Mouse (Mus musculus) B cell, adult 2 months (primary cell): ENCODE measurements around the gene Filip1.
A peak's percentile ranks its signal among the peaks of the same experiment; 100 is the strongest.

Experiments used
- DNase-seq, 2 experiments: peaks; one replicate each; pipeline ENCODE4 v3.0.0; 2022

The Filip1 gene

DNA sequence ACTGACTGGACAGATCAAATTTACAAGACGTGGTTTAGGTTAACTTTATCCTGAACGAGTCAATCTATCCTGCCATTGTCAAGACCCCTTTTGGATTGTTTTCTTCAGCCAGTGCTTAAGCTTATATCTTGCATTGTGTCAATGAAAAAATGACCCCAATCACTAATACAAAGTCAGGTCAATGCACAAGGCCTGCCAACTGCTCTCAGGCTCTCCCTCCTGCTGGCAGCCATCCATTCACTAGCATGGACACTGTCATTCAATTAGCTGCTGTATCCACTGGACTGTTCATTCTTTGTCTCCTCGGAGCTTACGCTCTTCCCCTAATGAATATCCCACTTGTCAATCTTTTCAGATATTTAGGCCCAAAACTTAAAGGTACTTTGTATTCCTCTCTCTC, 189.2 kb downstream of the Filip1 start:
- DNase-seq, result no peak

DNA sequence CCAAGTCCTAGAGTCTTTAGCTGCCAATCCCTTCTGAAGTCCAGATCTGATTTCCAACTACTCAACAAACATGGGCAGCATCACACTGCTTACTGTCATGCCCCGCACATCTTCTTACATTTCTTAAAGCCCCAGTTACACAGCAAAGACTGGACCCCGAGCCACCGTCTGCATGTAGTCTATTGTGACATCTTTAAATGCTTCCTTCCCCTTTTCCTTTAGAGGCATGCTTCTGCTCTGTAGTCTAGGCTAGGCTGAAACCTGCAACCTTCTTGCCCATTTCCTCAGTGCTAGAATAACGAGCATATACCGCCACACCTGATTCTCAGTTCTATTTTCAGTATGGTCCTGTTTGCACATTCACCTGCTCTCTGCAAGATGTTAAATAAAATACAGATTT, 196.2 kb downstream of the Filip1 start:
- peak in 1 of 2 experiments; percentile 6 for DNase-seq

DNA sequence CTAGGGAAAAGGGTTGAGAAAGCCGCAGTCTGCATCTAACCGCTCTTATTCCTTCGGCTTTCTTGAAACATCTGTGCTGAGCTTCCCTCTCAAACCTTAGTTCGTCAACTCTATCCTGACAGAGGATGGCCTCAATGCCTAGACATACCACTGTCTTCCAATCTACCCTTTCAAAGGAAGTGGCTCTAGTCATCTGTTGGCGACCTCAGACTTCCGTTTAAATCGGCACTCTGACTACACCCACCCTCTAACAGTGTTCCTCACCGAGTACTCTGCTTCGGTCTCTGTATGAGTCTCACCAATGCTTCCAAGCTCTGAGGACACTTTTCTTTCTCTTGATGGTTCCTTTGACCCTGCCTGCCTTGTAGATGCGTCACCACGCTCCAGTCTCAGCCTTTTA, 196.6 kb downstream of the Filip1 start:
- DNase-seq, result no peak

DNA sequence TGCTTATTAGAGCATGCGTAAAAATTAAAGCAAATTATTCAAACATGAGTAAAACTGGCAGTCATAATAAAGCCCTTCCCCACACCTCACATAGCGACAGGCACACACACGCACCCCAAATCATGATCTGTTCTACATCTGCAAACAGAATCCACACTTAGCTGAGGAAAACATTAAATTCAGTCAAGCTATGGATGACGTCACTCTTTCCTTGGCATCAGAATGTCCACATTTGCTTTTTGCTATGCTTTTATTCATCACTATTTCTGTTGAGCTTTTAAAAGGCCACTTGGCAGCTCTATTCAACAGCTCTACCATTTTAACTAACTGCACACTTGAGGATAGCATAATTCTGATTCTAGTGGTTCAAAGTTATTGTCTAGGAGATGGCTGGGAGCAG, 198.1 kb downstream of the Filip1 start:
- no peak for DNase-seq

DNA sequence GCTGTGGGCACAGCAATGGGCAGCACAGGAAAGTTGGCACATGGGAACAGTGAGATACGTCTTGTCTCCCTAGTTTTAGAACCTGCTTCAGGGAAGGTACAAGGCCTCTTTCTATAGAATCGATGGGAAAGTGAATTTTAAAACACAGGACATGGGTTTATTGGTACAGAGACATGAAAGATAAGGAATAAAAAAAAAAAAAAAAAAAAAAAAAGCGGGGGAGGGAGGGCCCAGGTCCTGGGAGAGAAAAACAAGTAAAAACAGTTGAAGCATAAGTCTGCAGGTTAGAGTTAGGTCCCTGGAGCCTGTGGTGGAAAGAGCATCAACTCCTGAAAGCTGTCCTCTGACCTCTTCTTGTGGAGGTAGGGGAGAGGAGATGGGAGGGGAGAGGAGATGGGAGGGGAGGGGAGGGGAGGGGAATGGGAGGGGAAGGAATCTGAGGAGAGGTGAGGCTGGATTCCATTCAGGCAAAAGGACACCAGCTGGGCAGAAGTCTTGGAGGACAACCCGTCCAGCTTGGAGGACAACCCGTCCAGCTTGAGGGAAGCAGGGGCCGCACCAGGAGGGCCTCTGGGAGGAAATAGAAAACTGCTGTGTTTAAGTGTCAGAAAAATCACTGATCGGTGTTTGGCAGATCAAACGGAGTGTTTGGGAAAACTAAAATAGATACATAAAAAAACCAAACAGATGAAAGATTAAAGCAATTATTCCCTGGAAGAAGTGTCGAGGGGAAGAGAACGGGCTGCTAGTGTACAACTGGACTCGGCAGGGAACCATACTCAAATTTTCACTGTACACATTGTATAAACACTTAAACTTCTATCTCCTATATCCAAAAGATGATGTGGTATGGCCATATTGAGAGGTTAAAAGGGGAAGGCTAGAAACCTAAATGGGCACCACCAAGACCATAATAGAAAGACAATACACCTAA, 201.4 kb downstream of the Filip1 start:
- no peak for DNase-seq

DNA sequence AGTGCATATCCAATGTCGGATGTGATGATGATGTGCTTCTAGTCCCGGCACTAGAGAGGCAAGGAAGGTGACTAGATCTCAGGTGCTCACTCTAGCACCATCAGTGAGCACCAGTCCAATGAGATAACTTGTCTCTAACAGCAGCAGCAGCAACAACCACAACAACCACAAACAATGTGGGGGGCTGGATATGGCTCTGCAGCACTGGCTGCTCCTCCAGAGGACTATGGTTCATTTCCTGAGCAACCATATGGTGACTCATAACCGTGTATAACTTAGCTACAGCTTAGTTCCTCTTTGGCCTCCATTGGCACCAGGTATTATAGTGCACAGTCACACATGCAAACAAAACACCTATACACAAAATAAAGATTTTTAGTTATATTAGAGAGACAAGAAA, 202.1 kb downstream of the Filip1 start:
- DNase-seq, result peak in 1 of 2 experiments; percentile 22

DNA sequence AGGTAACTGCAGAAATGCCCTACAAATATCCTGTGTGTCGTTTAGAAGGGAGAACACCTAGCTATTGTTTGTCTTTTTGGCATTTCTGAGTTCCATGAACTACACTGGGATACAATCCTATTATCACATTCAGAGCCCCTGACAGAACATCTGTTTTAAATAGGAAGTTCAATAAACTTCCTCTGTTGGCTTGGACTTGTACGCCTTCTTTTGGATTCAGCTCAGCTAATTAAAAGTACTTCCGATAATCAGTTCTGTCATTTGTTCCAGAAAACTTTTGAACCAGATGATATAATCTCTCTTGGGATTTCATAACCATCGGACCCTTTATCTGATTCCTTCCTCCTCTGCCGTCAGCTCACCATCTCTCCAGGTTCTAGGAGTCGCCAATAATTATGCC, 203.2 kb downstream of the Filip1 start:
- no peak for DNase-seq

DNA sequence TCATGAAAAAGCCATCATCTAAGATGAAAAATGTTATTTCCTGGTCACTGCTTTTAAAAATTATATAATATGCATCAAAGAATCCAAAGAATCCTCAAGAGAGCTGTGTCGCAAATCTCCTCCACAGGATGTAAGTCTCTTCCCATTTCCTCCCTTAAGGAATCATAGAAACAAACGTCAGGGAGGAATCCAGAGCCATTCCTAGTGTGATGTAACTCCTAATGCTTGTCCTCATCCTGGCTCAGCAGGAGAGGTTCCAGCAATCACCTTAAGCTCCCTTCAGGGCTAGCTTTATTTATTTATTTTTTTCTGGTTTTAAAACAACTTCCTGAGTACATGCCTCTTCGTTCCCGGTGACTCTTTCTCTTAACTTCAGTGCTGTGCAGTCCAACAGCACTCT, 205.5 kb downstream of the Filip1 start:
- no peak for DNase-seq

DNA sequence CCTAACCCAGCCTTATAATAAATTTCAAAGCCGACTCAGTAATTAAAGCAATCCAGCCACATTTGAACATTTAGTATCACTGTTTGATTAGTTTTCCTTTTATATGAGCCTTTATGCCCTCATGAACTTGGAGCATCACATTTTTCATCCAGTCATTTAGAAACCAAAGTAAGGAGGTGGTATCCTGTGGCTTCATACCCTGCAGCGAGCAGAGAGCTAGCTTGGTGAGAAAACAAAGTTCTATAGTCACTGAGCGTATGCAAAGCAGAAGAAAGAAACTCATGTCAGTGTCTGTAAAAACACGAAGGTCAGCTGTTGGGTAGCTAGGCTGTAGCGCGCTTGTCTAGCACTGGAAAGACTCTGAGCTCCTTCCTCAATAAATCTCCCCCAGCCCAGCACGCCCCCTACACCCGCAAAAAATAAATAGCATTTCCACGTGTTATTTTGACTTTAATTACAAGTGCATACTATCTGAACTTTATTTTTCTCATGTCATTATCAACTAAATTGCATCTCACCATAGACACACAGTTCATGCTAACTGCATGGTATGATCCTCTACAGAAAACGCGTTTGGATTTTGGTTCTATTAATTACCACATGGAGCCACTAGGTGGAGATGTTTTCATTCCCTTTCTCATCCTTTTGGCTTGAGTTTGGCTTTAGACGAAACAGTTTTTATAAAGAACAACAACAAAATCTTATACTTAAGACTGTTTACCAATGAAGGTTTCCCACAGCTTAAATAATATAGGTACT, 206.2 kb downstream of the Filip1 start:
- DNase-seq, result peak; percentile 22

DNA sequence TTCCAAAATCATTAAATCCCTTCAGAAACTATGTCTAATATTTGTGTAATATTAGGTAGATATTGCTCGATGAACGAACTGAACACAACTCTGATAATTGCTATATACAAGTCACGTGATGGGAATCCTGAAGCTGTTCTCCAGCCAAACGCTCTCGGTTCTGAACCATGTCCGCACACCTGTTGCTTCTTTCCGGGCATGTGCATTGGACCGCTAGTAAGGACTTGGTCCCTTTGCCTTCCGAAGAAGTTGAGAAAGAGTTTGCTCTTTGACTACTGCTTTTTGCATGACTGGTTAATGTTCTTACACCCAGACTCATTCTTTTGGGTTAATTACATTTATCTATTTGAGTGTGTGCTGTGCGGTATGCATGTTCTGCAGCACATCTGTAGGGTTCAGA, 207.2 kb downstream of the Filip1 start:
- no peak for DNase-seq

DNA sequence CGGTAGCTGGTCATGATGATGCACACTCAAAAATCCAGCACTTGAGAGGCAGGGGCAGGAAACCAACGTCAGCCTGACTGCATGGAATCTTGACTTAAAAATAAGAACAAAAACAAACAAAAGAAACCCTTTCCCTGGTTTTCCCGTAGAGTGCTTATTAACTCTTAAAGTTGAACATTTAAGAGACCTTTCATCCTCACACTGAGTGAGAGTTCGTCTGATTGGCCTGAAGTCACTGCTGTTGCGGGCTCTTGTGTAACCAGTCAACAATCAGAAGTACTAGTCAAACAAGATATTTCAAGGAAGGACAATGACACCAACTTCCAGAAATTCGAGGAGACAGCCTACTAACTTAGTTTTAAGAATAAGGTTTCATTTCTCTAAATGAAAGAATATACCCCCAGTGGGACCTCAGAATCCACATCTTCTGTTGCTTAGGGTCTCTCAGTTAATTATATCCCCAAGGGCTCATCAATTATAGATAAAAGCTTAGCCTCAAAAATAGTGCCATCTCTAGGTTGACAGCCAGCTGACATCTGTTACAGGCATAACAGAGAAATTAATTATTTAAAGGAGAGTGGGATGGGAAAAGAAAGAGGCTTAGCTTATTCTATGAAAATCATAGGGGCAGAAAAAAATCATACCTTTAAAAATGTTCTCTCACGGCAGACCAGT, 216.1 kb downstream of the Filip1 start:
- no peak for DNase-seq

DNA sequence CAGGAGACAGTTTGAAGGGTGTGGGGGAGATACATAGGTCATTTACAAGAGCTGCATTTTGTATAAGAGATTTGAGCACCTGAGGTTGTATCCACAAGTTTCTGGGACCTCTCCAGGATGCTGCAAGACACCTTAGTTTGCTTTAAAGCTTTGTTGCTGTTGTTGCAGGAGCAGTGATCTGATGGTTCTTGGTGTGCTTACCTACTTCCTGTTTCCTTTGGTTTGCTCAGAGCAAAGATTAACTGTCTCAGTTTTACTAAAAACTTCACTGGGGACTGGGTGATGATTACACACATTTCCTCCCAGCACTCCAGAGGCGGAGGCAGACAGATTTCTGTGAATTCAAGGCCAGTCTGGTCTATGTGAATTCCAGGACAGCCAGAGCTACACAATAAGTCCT, 217.6 kb downstream of the Filip1 start:
- peak in 1 of 2 experiments; percentile 5 for DNase-seq

DNA sequence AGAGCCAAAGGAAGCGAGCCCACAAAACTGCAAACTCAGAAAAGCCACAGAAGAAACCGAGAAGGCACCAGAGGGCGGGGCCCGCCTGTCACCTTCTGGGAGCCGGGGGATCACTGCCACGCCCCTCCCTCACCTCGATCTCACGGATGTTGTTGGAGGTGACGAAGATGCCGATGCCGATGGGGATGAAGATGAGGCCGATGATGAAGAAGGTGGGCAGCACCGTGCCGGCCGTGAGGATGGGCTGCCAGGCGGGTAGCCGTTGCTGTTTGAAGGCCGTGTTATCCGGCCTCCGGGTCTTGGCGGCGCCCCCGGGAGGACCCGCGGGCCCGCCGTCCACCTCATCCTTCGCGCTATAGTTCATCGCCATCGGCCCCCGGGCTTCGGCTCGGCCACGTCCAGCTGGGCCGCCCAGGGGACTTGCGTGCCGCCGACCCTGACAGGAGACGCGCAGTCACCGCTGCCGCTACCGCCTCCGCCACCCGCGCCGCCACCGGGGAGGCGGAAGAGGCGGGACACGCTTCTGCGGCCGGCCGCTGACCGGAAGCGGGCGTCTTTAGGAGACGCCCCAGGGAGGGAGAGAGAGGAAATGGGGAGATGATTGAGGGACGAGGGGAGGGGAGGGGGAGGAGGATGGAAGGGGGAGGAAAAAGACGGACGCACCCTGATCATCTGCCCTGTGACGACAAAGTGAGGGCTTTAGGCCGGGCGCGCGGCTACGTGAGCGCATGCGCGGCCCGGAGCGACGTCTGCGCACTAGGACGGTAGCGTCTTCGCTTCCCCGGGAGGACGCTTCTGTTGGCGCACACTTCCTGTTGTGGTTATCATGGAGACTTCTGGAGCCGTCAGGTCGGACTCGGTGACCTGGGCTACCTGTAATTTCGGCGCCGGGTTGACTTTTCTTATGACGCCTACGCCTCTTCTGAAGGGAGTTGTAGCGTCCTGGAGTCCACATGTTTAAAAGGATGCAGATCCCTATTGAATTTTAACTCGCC, 219.5 kb downstream of the Filip1 start, which contains the start of gene Tmem30a:
TSS of gene Tmem30a (minus strand) at position 667 of the 995 bp plus-strand sequence.
- DNase-seq, result peak; percentile 91 to 92

DNA sequence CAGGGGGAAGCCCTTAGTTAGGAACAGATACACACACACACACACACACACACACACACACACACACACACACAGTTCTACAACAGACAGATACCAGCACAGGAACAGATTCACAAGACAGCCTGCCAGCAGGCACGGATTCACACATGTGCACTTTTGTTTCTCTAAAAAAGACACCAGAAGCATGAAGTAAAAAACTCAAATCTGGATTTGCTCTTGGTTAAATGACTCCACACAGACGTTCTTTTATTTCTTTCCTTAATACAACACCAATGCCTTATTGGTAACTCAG, 226.9 kb downstream of the Filip1 start:
- no peak for DNase-seq

DNA sequence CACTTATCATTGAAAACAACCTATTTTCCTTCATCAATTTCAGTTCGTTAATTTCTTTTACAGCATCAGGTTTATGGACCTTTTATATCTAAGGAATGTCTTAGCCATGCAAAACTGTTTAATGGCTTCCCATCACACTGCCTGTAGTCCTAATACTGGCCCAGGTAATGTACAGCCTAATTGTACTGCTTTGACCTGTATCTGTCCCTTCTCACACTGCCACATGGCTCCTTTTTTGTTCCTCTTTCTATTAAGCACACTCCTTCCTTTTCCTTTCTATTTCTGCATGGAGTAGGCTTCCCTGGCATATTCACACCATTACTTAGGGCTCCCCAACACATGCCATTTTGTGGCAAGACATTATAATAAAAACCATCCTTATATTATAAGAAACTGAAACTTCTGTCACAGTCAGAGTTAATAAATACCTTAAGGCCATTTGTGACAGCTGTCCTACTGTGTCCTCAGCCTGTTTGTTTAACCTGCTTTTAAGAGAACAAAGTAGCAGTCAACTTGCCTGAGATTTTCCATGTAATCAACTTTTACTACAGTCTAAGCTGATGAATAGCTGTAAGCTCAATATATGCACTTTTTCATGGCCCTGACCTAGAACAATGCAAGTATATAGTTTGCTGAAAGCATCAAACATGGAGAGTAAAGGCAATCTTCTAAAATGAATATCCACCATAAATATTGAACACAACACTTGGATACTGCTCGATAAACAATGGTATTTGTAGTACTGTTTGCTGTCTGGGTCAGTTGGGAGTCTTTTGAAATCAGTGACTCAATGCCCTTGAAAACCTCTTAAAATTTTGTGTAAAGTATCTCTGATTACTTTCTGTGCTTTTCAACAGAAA, 227.5 kb downstream of the Filip1 start:
- DNase-seq, result no peak

DNA sequence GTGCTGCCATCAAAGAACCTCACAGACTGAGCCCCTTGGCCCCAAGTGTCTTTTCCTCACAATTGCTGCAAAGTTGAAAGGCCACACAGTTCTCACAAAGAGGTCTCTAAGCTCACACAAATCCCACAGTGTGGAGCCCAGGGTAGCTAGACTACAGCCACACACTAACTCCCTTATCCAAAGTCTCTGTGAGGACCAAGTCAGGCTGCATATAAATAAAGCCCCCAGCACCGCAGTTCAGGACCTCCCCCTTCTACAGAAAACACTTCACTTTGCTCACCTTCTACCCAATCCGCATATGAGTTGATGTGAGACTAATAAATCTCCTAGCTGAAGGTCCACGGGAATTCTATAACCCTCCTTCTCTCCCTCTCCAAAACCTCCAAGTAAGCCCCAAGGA, 228.2 kb downstream of the Filip1 start:
- DNase-seq, result no peak

DNA sequence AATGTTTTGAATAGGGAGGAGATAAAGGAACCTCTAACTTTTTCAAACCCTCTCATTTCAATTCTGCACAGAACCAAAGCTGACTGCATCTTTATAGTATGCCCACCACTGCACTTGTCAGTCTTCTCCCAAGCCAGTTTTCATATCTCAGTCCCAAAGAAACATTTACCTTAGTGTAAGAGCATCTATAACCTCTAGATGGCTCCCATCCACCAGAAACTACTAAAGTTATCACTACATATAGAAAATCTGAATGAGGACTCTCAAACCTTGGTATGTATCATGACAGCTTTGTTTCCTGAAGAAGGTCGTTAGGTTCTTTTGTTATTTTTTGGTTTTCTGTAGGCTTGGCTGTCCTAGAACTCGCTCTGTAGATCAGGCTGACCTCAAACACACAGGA, 233.3 kb downstream of the Filip1 start:
- DNase-seq, result peak in 1 of 2 experiments; percentile 5

DNA sequence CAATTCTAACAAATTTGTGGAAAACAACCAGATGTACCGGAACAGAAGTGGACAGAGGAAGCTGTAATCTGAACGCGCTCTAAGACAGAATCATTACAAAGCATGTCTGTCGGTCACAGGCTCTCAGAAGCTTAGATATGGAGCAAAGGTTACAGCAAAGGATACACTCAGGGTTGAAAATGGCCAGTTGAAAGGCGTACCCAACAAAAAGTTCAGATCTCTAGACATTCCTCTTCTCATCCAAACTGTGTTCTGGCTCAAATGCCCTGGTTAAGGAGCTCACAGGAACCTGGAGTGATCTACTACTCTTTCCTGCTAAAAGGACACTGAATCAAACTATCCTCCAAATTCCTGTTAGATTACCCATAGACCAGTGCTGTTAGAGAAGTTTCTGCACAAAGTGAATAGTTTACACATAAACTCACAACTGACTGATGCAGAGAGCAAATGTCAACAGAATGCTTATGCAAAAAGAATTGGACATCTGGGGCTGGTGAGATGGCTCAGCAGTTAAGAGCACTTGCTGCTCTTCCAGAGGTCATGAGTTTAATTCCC, 245.6 kb downstream of the Filip1 start:
- no peak for DNase-seq

DNA sequence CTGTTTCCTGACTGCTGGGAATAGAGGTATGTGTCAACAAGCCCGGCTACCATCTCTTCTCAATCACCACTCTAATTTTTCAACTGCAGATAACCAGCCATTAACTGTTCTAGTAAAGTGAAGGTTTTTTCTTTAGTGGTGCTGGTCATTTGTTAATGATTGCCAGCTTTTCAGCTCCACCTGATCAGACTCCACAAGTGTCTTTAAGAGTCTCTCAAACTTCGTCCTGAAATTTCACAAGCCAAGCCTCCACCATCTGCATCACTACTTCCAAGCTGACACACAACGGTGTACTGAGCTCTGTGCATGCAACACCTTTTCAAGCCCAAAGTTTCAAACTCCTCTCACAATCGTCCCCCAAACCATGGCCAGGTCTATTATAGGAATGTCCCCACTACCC, 247.3 kb downstream of the Filip1 start:
- no peak for DNase-seq
